Mouse (Mus musculus): ENCODE data around the gene Olfr1368.

The Olfr1368 gene

DNA sequence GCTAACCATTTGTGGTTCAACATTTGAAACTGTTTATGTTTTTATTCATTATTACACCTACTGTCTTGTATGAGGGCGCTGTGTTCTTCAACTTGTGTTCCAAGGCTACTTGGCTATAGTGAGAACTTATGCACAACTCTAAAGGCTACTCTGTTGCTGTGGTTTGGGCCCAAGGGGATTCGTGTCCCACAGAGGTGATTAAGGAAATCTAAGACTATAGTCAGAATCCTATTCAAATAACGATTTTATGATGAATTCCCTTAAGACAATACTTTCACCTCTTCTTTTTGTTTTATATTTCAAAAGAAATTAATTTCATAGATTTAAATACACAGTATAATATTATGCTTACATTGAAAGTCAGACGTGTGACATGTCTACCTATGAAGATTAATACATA is at the start of gene Olfr1368:
TSS of gene Olfr1368 (minus strand) at position 101 of the 400 bp plus-strand sequence.
- DNase-seq: no peak

GRCm38 (mm10) chr13:21185521-21185920 is 39.9 kb upstream of the Olfr1368 start:
- DNase-seq: peak; percentile 64

DNA sequence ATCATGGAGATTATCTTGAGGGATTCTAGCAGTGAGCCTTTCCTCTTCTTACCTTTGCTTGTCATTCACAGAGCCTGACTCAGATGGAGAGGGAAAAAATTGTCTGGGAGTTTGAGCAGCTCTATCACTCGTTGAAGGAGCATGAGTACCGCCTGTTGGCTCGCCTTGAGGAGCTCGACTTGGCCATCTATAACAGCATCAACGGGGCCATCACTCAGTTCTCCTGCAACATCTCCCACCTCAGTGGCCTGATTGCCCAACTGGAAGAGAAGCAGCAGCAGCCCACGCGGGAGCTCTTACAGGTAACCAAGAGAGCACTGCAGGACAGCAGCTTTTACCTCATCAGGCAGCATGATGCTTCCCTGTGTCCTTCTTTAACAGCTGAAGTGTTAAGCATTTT is 38.0 kb upstream of the Olfr1368 start:
- peak; percentile 73 for DNase-seq

GRCm38 (mm10) chr13:21183066-21183465 is 37.4 kb upstream of the Olfr1368 start:
- DNase-seq: peak; percentile 58

DNA sequence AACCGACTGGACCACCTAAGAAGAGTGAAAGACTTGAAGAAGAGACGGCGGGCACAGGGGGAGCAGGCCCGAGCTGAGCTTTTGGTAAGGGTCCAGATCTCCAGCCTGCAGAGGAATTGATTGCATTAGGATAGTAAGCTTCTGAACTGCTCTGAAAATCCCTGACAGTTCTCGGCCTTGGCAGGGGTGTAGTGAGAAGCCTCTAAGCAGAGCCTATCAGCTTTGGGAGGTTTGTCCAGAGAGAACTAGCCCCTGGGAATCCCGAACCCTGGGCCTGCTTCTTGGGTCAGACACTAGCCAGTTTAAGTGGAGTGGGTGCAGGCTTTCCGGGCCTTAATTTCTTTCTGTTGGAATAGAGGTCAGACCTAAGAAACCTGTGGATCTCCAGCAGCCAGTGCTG is 36.3 kb upstream of the Olfr1368 start:
- DNase-seq: peak; percentile 85

DNA sequence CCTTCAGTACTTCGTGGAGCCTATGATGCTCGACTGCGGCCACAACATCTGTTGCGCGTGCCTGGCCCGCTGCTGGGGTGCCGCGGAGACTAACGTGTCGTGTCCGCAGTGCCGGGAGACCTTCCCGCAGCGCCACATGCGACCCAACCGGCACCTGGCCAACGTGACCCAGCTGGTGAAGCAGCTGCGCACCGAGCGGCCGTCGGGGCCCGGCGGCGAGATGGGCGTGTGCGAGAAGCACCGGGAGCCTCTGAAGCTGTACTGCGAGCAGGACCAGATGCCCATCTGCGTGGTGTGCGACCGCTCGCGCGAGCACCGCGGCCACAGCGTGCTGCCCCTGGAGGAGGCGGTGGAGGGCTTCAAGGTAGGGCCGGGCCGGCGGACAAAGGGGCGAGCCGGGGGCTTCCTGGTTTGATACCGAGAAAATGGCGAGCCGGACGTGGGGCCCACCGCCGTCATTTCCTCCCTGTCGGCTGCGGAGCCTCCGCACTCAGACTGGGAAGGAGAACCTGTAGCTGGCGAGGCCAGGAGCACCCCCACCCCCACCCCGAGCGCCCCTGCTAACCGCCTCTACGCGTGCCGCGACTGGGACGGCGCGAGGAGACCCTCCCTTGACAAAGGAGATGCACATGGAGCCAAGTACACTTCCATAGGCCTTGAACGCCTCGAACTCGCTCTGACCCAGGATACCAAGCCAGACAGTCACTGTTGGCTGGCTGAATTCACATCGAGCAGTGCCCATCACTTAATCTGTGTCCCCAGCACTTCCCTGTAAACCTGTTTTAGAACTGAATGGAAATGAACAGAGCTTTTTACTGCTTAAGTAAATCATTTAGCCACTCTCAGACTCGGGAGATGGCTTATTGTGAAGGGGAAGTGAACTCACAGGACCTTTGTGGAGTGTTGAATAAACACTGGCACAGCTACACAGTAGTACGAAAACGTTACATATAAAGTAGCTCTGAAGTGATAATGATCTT is 35.2 kb upstream of the Olfr1368 start:
- peak; percentile 96 for DNase-seq

GRCm38 (mm10) chr13:21179724-21180550 is 34.3 kb upstream of the Olfr1368 start:
- DNase-seq: peak; percentile 99

GRCm38 (mm10) chr13:21179367-21179723 is 33.7 kb upstream of the Olfr1368 start, which contains the start of gene Trim27:
TSS of gene Trim27 (plus strand) at chr13:21179445.
- no peak for DNase-seq

DNA sequence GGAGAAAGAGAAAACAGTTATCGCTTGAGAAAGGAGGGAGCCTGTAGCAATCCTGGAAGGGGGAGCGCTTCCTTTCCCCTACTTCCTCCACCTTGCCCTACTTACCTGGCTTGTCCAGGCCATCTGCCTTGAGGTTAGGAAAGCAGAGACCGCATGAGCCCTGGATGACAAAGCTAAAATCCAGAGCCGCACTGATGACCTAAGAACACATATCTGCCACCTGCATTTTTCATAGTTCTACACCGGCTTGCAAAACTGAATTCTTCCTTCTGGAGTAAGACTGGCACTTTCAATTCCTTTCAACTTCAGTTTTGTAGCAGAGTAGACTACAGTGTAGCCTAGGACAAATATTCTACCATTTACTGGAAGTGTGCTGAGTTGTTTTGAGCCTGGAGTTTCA is 32.7 kb upstream of the Olfr1368 start:
- DNase-seq: no peak

GRCm38 (mm10) chr13:21177657-21178056 is 32.0 kb upstream of the Olfr1368 start:
- DNase-seq: peak; percentile 76

GRCm38 (mm10) chr13:21176733-21177132 is 31.1 kb upstream of the Olfr1368 start:
- DNase-seq: peak; percentile 16

- peak; percentile 99 for DNase-seq
Observed at GRCm38 (mm10) chr13:21173072-21173471, 27.4 kb upstream of the Olfr1368 start.

- peak; percentile 95 for DNase-seq
Observed at GRCm38 (mm10) chr13:21172241-21173027, 26.8 kb upstream of the Olfr1368 start.

- peak; percentile 88 for DNase-seq
Observed at GRCm38 (mm10) chr13:21171600-21172150, 26.0 kb upstream of the Olfr1368 start.

GRCm38 (mm10) chr13:21171156-21171530 is 25.5 kb upstream of the Olfr1368 start:
- peak; percentile 89 for DNase-seq

GRCm38 (mm10) chr13:21170431-21171155 is 24.9 kb upstream of the Olfr1368 start:
- peak; percentile 63 for DNase-seq

GRCm38 (mm10) chr13:21169657-21170430 is 24.2 kb upstream of the Olfr1368 start:
- DNase-seq: peak; percentile 97

DNA sequence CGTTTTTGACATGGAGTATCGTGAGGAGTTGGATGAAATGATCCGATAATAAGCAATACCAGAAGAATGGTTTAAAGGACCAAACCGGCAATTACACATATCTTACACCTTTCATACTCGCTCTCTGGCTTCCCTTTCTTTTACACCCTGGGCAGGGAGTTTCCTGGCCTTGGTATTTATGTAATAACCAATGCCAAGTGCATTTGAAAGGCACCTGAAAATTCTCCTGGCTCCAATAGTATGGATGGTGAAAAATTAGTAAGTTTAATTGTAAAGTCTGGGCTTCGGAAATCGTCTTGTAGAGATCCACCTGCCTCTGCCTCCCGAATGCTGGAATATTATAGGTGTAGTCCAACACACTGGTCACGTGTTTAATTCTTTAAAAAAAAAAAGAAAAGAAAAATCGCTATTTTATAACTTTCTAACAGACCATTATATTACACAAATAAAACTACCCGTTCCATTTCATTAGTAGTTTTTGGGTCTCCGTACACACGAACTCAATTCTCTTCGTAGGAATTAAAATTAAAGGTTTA is 23.5 kb upstream of the Olfr1368 start:
- peak; percentile 57 for DNase-seq

GRCm38 (mm10) chr13:21168371-21169011 is 22.8 kb upstream of the Olfr1368 start:
- no peak for DNase-seq

- no peak for DNase-seq
Observed at GRCm38 (mm10) chr13:21167910-21168300, 22.2 kb upstream of the Olfr1368 start.

All from heart, adult 11 months (tissue).